Mouse (Mus musculus) midbrain, embryonic 15.5 days (tissue): ENCODE data around the gene Ranbp1. TPM values are rescaled to one million over a fixed set of nuclear protein-coding genes. Genes with fewer than 3 reads are reported as not detected.

Experiments used
- ATAC-seq: fragments of 200-750 bp; cut with Nextera tagmentation; replicated peaks from 2 replicates; pipeline ENCODE4 v1.8.0; 2017; ENCODE audit warnings: moderate TSS enrichment
- H3K27ac ChIP-seq: fragments of 300-500 bp; sonication (generic); 2 replicates; pipeline ENCODE4 v1.5.1; 2015; ENCODE audit warnings: mild to moderate bottlenecking, inconsistent platforms
- H3K27me3 ChIP-seq: fragments of 300-500 bp; sonication (generic); replicated peaks from 2 replicates; pipeline ENCODE4 v1.6.1; 2015; ENCODE audit warnings: inconsistent platforms
- H3K36me3 ChIP-seq: fragments of 300-500 bp; sonication (generic); replicated peaks from 2 replicates; pipeline ENCODE4 v1.6.1; 2015; ENCODE audit warnings: inconsistent platforms
- H3K4me1 ChIP-seq: fragments of 300-500 bp; sonication (generic); 2 replicates; pipeline ENCODE4 v1.6.1; 2015; ENCODE audit warnings: inconsistent platforms
- H3K4me2 ChIP-seq: fragments of 300-500 bp; sonication (generic); 2 replicates; pipeline ENCODE4 v1.6.1; 2015; ENCODE audit warnings: inconsistent platforms, mild to moderate bottlenecking, moderate library complexity
- H3K4me3 ChIP-seq: fragments of 300-500 bp; sonication (generic); 2 replicates; pipeline ENCODE4 v1.5.1; 2015; ENCODE audit warnings: mild to moderate bottlenecking, inconsistent platforms
- H3K9ac ChIP-seq: fragments of 300-500 bp; sonication (generic); 2 replicates; pipeline ENCODE4 v1.6.1; 2015; ENCODE audit warnings: mild to moderate bottlenecking, inconsistent platforms
- H3K9me3 ChIP-seq: fragments of 300-500 bp; sonication (generic); 2 replicates; pipeline ENCODE4 v1.6.1; 2016; ENCODE audit warnings: inconsistent platforms
- WGBS: fragments of 180-500 bp; shearing (Covaris S2); methylation state at CpG from one replicate; pipeline ENCODE4 v1.1.7; 2015; ENCODE audit warnings: mixed read lengths; 5-methylcytosine and 5-hydroxymethylcytosine counted together
- polyA plus RNA-seq: library from polyadenylated mRNA; unstranded; fragments of >200 nt; fragmentation: Nextera tagmentation; extraction: Ambion mirVana; gene quantifications from 2 replicates; pipeline ENCODE4 v1.2.1, GENCODE M21; 2015

The Ranbp1 gene
- polyA plus RNA-seq, 1 experiment from 2014 or later, result 360 TPM

GRCm38 (mm10) chr16:18250828-18251790, 2.6 kb upstream of the Ranbp1 start:
- Histone ChIP-seq H3K4me1 (peaks cover 41% of the 10 kb centered on the region), H3K27me3 (no peaks in the 10 kb centered on the region), H3K27ac (no peak overlapping the region), H3K4me2 (peak overlapping the region; percentile 78), H3K36me3 (peaks cover 48% of the 10 kb centered on the region), H3K4me3 (no peak overlapping the region; the same call in 1 of the 2 replicates), H3K9me3 (no peaks in the 10 kb centered on the region), H3K9ac (no peak overlapping the region)
- 62% methylated on average over 10 of the region's 10 CpGs for WGBS
- ATAC-seq, result no peak

GRCm38 (mm10) chr16:18250231-18250630, 1.7 kb upstream of the Ranbp1 start:
- Histone ChIP-seq H3K9ac (no peak overlapping the region), H3K27me3 (no peaks in the 10 kb centered on the region), H3K9me3 (no peaks in the 10 kb centered on the region), H3K4me1 (peaks cover 41% of the 10 kb centered on the region), H3K4me2 (peak overlapping the region; percentile 78), H3K36me3 (peaks cover 51% of the 10 kb centered on the region), H3K27ac (no peak overlapping the region), H3K4me3 (peak overlapping the region; percentile 87)
- WGBS, result 45% methylated on average over 4 of the region's 4 CpGs
- no peak for ATAC-seq

DNA sequence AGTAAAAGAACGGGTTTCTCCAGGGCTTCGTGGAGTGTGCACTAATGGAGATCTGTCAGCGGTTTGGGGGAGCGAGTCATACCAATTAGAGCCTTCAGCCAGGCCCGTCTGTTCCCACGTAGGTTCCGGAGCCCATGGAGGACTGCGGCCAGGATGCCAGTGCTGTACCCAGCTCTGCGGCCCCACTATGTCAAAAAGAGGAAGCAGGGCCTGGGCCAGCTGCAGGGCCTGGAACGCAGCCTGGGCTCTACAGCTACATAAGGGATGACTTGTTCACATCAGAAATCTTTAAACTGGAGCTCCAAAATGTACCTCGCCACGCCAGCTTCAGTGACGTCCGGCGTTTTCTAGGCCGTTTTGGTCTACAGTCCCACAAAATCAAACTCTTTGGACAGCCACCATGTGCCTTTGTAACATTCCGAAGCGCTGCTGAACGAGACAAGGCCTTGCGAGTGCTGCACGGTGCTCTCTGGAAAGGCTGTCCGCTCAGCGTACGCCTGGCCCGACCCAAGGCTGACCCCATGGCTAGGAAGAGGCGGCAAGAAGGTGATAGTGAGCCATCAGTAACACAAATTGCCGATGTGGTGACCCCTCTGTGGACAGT, 934 bp upstream of the Ranbp1 start:
- peak; percentile 31 for ATAC-seq
- peaks cover 56% of the 10 kb centered on the region for H3K36me3 ChIP-seq

GRCm38 (mm10) chr16:18247521-18248399, 772 bp downstream of the Ranbp1 start:
- ATAC-seq, result peak; percentile 5; the same call in 1 of the 2 replicates

More for the DNA sequence above, 934 bp upstream of the Ranbp1 start:
- H3K27me3 ChIP-seq, result no peaks in the 10 kb centered on the region
- no peaks in the 10 kb centered on the region for H3K9me3 ChIP-seq
- peak overlapping the region; percentile 78 for H3K4me2 ChIP-seq
- peak overlapping the region; percentile 90 for H3K27ac ChIP-seq
- H3K4me3 ChIP-seq, result peak overlapping the region; percentile 87
- peaks cover 41% of the 10 kb centered on the region for H3K4me1 ChIP-seq
- peak overlapping the region; percentile 76 for H3K9ac ChIP-seq
- WGBS, result 5% methylated on average over 27 of the region's 27 CpGs

GRCm38 (mm10) chr16:18241581-18241980, 7.0 kb downstream of the Ranbp1 start:
- H3K27ac ChIP-seq, result no peak overlapping the region
- H3K9ac ChIP-seq, result no peak overlapping the region
- no peak overlapping the region for H3K4me3 ChIP-seq
- H3K4me1 ChIP-seq, result peaks cover 5% of the 10 kb centered on the region
- no peaks in the 10 kb centered on the region for H3K27me3 ChIP-seq
- no peak overlapping the region for H3K4me2 ChIP-seq
- WGBS, result 92% methylated on average over 10 of the region's 10 CpGs
- no peak for ATAC-seq
- no peaks in the 10 kb centered on the region for H3K9me3 ChIP-seq
- peaks cover 71% of the 10 kb centered on the region for H3K36me3 ChIP-seq

More at GRCm38 (mm10) chr16:18247521-18248399, 772 bp downstream of the Ranbp1 start:
- peak overlapping the region; percentile 78 for H3K4me2 ChIP-seq
- H3K27ac ChIP-seq, result peak overlapping the region; percentile 90
- WGBS, result under 1% methylated on average over 33 of the region's 33 CpGs
- no peaks in the 10 kb centered on the region for H3K27me3 ChIP-seq
- peaks cover 41% of the 10 kb centered on the region for H3K4me1 ChIP-seq
- H3K36me3 ChIP-seq, result peaks cover 51% of the 10 kb centered on the region
- peak overlapping the region; percentile 87 for H3K4me3 ChIP-seq
- H3K9ac ChIP-seq, result peak overlapping the region; percentile 76
- H3K9me3 ChIP-seq, result no peaks in the 10 kb centered on the region

GRCm38 (mm10) chr16:18236676-18237501, 11.6 kb downstream of the Ranbp1 start:
- Histone ChIP-seq H3K4me1 (peaks cover 28% of the 10 kb centered on the region), H3K36me3 (peaks cover 31% of the 10 kb centered on the region), H3K4me3 (no peak overlapping the region), H3K4me2 (no peak overlapping the region), H3K27ac (0 out of 2 replicates have a peak overlapping the region, but pooled peaks have one; percentile 92), H3K9ac (no peak overlapping the region), H3K9me3 (no peaks in the 10 kb centered on the region), H3K27me3 (no peaks in the 10 kb centered on the region)
- WGBS, result 81% methylated on average over 7 of the region's 7 CpGs
- ATAC-seq, result no peak

GRCm38 (mm10) chr16:18235389-18236065, 13.0 kb downstream of the Ranbp1 start:
- no peaks in the 10 kb centered on the region for H3K27me3 ChIP-seq
- peak overlapping the region; percentile 66 for H3K4me3 ChIP-seq
- no peaks in the 10 kb centered on the region for H3K9me3 ChIP-seq
- peak overlapping the region; percentile 82 for H3K4me2 ChIP-seq
- peak overlapping the region; percentile 92 for H3K27ac ChIP-seq
- H3K9ac ChIP-seq, result peak overlapping the region; percentile 86
- H3K4me1 ChIP-seq, result peaks cover 34% of the 10 kb centered on the region
- WGBS, result 3% methylated on average over 19 of the region's 19 CpGs
- ATAC-seq, result peak; percentile 91
- H3K36me3 ChIP-seq, result peaks cover 18% of the 10 kb centered on the region

DNA sequence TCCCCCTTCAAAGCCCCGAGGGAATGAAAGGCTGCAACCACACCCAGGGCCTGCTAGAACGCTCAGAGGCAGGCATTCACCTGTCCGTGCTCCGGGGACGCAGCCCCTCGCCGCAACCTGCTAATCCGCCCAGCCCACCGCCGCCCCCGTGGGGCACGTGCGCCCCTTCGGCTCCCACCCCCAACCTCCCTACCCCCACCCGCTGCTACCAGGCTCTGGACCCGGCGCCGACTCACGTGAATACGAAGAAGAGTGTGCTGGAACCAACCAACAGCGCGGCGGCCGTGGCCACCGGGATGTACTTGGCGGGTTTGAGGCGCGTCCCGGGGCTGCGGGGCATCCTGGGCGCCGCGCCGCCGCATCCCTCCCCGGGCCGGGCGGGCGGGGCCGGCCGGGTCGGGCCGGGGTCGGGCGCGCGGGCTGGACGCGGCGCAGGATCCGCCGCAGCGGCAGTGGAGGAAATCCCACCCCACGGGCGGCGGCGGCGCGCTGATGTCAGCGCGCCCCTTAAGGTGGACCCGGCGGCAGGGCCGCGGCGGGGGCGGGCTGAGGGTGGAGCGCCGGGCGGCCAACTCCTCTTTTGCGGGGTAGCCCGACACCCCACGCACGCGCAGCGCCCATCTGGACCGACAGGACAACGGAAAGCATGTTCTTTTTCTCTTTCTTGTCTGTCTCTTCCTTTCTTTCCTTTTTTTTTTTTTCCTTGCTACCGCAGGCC, 13.7 kb downstream of the Ranbp1 start, which contains the start of gene Zdhhc8:
Gene Zdhhc8, minus strand, starts transcription at position 466 of the 718 bp plus-strand sequence.
- peak within 1 kb of the TSS; percentile 66 for H3K4me3 ChIP-seq
- WGBS, result 0% methylated on average over 61 of the region's 79 CpGs
- H3K4me2 ChIP-seq, result peak within 1 kb of the TSS; percentile 82
- no peaks in the 10 kb centered on the region for H3K9me3 ChIP-seq
- H3K9ac ChIP-seq, result peak within 1 kb of the TSS; percentile 86
- H3K4me1 ChIP-seq, result peaks cover 40% of the 10 kb centered on the region
- peaks cover 12% of the 10 kb centered on the region; the same call in 1 of the 2 replicates for H3K36me3 ChIP-seq
- H3K27ac ChIP-seq, result peak within 1 kb of the TSS; percentile 92
- ATAC-seq, result peak; percentile 91
- H3K27me3 ChIP-seq, result no peaks in the 10 kb centered on the region

DNA sequence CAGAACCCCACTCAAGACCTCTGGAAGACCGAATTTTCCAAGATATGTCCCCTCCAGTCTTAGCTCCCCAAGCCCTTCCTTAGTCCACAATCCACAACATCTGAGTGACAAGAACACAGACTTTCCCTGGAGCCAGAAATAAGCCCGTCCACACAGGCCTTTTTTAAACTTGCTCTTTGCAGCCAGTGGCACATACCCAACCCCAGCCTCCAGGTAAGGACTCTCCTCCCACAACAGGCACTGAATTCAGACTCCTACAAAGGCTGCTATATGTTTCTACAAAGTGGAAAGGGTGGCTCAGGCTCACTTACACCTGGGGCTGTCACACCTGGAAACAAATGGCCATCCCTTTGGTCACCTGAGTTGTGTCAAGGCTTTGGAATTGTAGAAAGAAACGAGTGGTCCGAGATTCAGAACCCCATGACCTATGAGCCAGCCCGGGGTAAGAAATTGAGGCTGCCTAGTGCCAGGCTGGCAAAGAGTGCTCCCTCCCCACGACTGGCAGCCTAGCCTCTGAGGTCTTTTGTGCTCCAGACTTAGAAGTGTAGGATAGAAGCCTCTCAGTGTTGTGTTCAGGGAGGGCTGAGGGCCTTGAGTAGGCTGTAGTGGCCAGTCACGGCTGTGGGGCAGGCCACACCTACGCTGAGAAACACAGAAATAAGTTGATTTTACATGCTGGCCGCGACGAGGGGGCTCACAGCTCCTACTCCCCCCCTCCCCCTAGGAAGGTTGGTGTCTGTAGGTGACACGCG, 14.4 kb downstream of the Ranbp1 start:
- peak; percentile 22 for ATAC-seq
- H3K4me1 ChIP-seq, result peaks cover 44% of the 10 kb centered on the region
- H3K9ac ChIP-seq, result peak overlapping the region; percentile 86
- H3K9me3 ChIP-seq, result no peaks in the 10 kb centered on the region
- peak overlapping the region; percentile 66 for H3K4me3 ChIP-seq
- H3K27ac ChIP-seq, result peak overlapping the region; percentile 92
- peaks cover 7% of the 10 kb centered on the region; the same call in 1 of the 2 replicates for H3K36me3 ChIP-seq
- 21% methylated on average over 13 of the region's 13 CpGs for WGBS
- H3K4me2 ChIP-seq, result peak overlapping the region; percentile 82
- no peaks in the 10 kb centered on the region for H3K27me3 ChIP-seq
